Mouse (Mus musculus) intestine, embryonic 16.5 days (tissue): Measurements from ENCODE around the gene Cbs. TPM values are rescaled to one million over a fixed set of nuclear protein-coding genes. Genes with fewer than 3 reads are reported as not detected.
A peak's percentile ranks its signal among the peaks of the same experiment; 100 is the strongest.

Experiments used
- ATAC-seq: fragments of 200-750 bp; cut with Nextera tagmentation; 2 replicates; pipeline ENCODE4 v1.8.0; 2017; ENCODE audit warnings: moderate TSS enrichment, moderate library complexity
- H3K27ac ChIP-seq: fragments of 300-500 bp; sonication (generic); 2 replicates; pipeline ENCODE4 v1.5.1; 2014; ENCODE audit warnings: mild to moderate bottlenecking, low read length
- H3K27me3 ChIP-seq: fragments of 300-500 bp; sonication (generic); replicated peaks from 2 replicates; pipeline ENCODE4 v1.6.1; 2014; ENCODE audit warnings: low read length, control low read depth, mixed read lengths; ENCODE audit not compliant: control insufficient read depth, insufficient read depth
- H3K36me3 ChIP-seq: fragments of 300-500 bp; sonication (generic); 2 replicates; pipeline ENCODE4 v1.6.1; 2014; ENCODE audit warnings: low read length, control low read depth; ENCODE audit not compliant: control insufficient read depth, insufficient read depth
- H3K4me1 ChIP-seq: fragments of 300-500 bp; sonication (generic); 2 replicates; pipeline ENCODE4 v1.6.1; 2014; ENCODE audit warnings: low read length, control low read depth, mixed read lengths; ENCODE audit not compliant: control insufficient read depth, insufficient read depth
- H3K4me2 ChIP-seq: fragments of 300-500 bp; sonication (generic); 2 replicates; pipeline ENCODE4 v1.6.1; 2014; ENCODE audit warnings: low read depth, low read length, control low read depth
- H3K4me3 ChIP-seq: fragments of 300-500 bp; sonication (generic); 2 replicates; pipeline ENCODE4 v1.5.1; 2014; ENCODE audit warnings: mild to moderate bottlenecking, low read length
- H3K9ac ChIP-seq: fragments of 300-500 bp; sonication (generic); 2 replicates; pipeline ENCODE4 v1.6.1; 2014; ENCODE audit warnings: low read depth, low read length
- H3K9me3 ChIP-seq: fragments of 300-500 bp; sonication (generic); 2 replicates; pipeline ENCODE4 v1.6.1; 2016; ENCODE audit warnings: low read length, control low read depth; ENCODE audit not compliant: control insufficient read depth
- WGBS: fragments of 180-500 bp; shearing (Covaris S2); extraction: QIAGEN DNeasy Blood & Tissue Kit; methylation state at CpG from one replicate; pipeline ENCODE4 v1.1.7; 2014; 5-methylcytosine and 5-hydroxymethylcytosine counted together
- polyA plus RNA-seq: library from polyadenylated mRNA; unstranded; fragments of >200 nt; fragmentation: Nextera tagmentation; extraction: Ambion mirVana; gene quantifications from 2 replicates; pipeline ENCODE4 v1.2.1, GENCODE M21; 2015

Gene Cbs
- polyA plus RNA-seq, 1 experiment from 2014 or later, result 12.2 TPM

- Histone ChIP-seq H3K27me3 (no peaks in the 10 kb centered on the region), H3K4me2 (no peak overlapping the region), H3K4me1 (no peaks in the 10 kb centered on the region), H3K4me3 (no peak overlapping the region), H3K9ac (no peak overlapping the region), H3K9me3 (no peaks in the 10 kb centered on the region), H3K36me3 (no peaks in the 10 kb centered on the region), H3K27ac (no peak overlapping the region)
- ATAC-seq, result no peak
- WGBS, result 53% methylated on average over 8 of the region's 9 CpGs
Measured at GRCm38 (mm10) chr17:31668306-31668705, 31.3 kb upstream of the Cbs start.

GRCm38 (mm10) chr17:31664760-31665159, 27.7 kb upstream of the Cbs start:
- Histone ChIP-seq H3K27ac (no peak overlapping the region), H3K4me3 (no peak overlapping the region), H3K9ac (no peak overlapping the region), H3K4me1 (no peaks in the 10 kb centered on the region), H3K4me2 (no peak overlapping the region), H3K9me3 (no peaks in the 10 kb centered on the region), H3K36me3 (no peaks in the 10 kb centered on the region), H3K27me3 (no peaks in the 10 kb centered on the region)
- peak; percentile 83 for ATAC-seq
- 9% methylated on average over 4 of the region's 4 CpGs for WGBS

- Histone ChIP-seq H3K27me3 (no peaks in the 10 kb centered on the region), H3K36me3 (no peaks in the 10 kb centered on the region), H3K9ac (no peak overlapping the region), H3K4me1 (no peaks in the 10 kb centered on the region), H3K4me3 (no peak overlapping the region), H3K9me3 (no peaks in the 10 kb centered on the region), H3K4me2 (no peak overlapping the region), H3K27ac (no peak overlapping the region)
- ATAC-seq, result no peak
Measured at GRCm38 (mm10) chr17:31662855-31663254, 25.8 kb upstream of the Cbs start.

- whole genome bisulfite sequencing, result 77% methylated on average over 8 of the region's 8 CpGs
Measured at GRCm38 (mm10) chr17:31660661-31661250, 23.7 kb upstream of the Cbs start.

GRCm38 (mm10) chr17:31658468-31659185, 21.6 kb upstream of the Cbs start, which contains the start of gene U2af1:
Gene U2af1, minus strand, starts transcription at chr17:31658892.
- Histone ChIP-seq H3K9me3 (no peaks in the 10 kb centered on the region), H3K4me1 (peaks cover 13% of the 10 kb centered on the region), H3K4me2 (peak within 1 kb of the TSS; percentile 90), H3K9ac (peak within 1 kb of the TSS; percentile 97), H3K27me3 (no peaks in the 10 kb centered on the region), H3K27ac (peak within 1 kb of the TSS; percentile 83), H3K36me3 (no peaks in the 10 kb centered on the region; the same call in 1 of the 2 replicates), H3K4me3 (peak within 1 kb of the TSS; percentile 93)
- peak; percentile 98 for ATAC-seq
- under 1% methylated on average over 75 of the region's 77 CpGs for WGBS

More at GRCm38 (mm10) chr17:31660661-31661250, 23.7 kb upstream of the Cbs start:
- no peak for ATAC-seq
- Histone ChIP-seq H3K27ac (no peak overlapping the region), H3K9ac (no peak overlapping the region), H3K9me3 (no peaks in the 10 kb centered on the region), H3K4me3 (no peak overlapping the region), H3K27me3 (no peaks in the 10 kb centered on the region), H3K4me1 (peaks cover 8% of the 10 kb centered on the region), H3K4me2 (no peak overlapping the region), H3K36me3 (no peaks in the 10 kb centered on the region)

GRCm38 (mm10) chr17:31658136-31658467, 21.1 kb upstream of the Cbs start:
- Histone ChIP-seq H3K4me1 (peaks cover 13% of the 10 kb centered on the region), H3K9me3 (no peaks in the 10 kb centered on the region), H3K4me3 (peak overlapping the region; percentile 93), H3K9ac (peak overlapping the region; percentile 97), H3K27me3 (no peaks in the 10 kb centered on the region), H3K36me3 (peaks cover 3% of the 10 kb centered on the region; the same call in 1 of the 2 replicates), H3K4me2 (peak overlapping the region; percentile 69), H3K27ac (peak overlapping the region; percentile 83)
- WGBS, result under 1% methylated on average over 27 of the region's 27 CpGs
- ATAC-seq, result peak; percentile 3

GRCm38 (mm10) chr17:31657141-31657983, 20.3 kb upstream of the Cbs start:
- 41% methylated on average over 12 of the region's 12 CpGs for WGBS
- no peak overlapping the region for H3K27ac ChIP-seq
- peak overlapping the region; percentile 93 for H3K4me3 ChIP-seq
- ATAC-seq, result no peak
- no peaks in the 10 kb centered on the region for H3K9me3 ChIP-seq
- H3K4me2 ChIP-seq, result peak overlapping the region; percentile 69
- no peaks in the 10 kb centered on the region for H3K27me3 ChIP-seq
- H3K9ac ChIP-seq, result peak overlapping the region; percentile 97
- peaks cover 4% of the 10 kb centered on the region; the same call in 1 of the 2 replicates for H3K36me3 ChIP-seq
- peaks cover 13% of the 10 kb centered on the region for H3K4me1 ChIP-seq

GRCm38 (mm10) chr17:31656682-31657081, 19.6 kb upstream of the Cbs start:
- no peak for ATAC-seq
- H3K9ac ChIP-seq, result peak overlapping the region; percentile 97; the same call in 1 of the 2 replicates
- no peaks in the 10 kb centered on the region for H3K9me3 ChIP-seq
- peak overlapping the region; percentile 69; the same call in 1 of the 2 replicates for H3K4me2 ChIP-seq
- H3K4me1 ChIP-seq, result peaks cover 13% of the 10 kb centered on the region
- H3K27ac ChIP-seq, result no peak overlapping the region
- H3K36me3 ChIP-seq, result peaks cover 9% of the 10 kb centered on the region
- WGBS, result 87% methylated on average over 5 of the region's 5 CpGs
- H3K27me3 ChIP-seq, result no peaks in the 10 kb centered on the region
- H3K4me3 ChIP-seq, result no peak overlapping the region

- ATAC-seq, result no peak
- Histone ChIP-seq H3K4me3 (no peak overlapping the region), H3K9ac (no peak overlapping the region), H3K36me3 (peaks cover 20% of the 10 kb centered on the region), H3K27ac (peak overlapping the region; percentile 3; the same call in 1 of the 2 replicates), H3K27me3 (no peaks in the 10 kb centered on the region), H3K4me1 (peaks cover 13% of the 10 kb centered on the region), H3K4me2 (no peak overlapping the region), H3K9me3 (no peaks in the 10 kb centered on the region)
- WGBS, result 63% methylated on average over 4 of the region's 4 CpGs
Measured at GRCm38 (mm10) chr17:31655366-31655765, 18.3 kb upstream of the Cbs start.
